Mouse (Mus musculus) testis, adult 2 months (tissue): ENCODE measurements at regions not wholly inside any gene's neighbourhood (a gene's known extent, or its start where the extent isn't known, plus 50 kb on each side); places are given as distances from the start of the nearest gene placed in this dataset.
A peak's percentile ranks its signal among the peaks of the same experiment; 100 is the strongest.
"Not testable (repeated sequence)": the region's sequence is repeated elsewhere in the genome, so short reads cannot be mapped to it uniquely, and the experiment has no call there.

ENCODE experiments used
- H3K27ac ChIP-seq: fragments of 200-500 bp; 2 replicates; pipeline ENCODE4 v1.5.1; 2012; ENCODE audit warnings: low read depth, low read length; ENCODE audit not compliant: control insufficient read depth, insufficient read depth
- H3K27me3 ChIP-seq: fragments of 200-500 bp; 2 replicates; pipeline ENCODE4 v1.6.1; 2012; ENCODE audit warnings: mild to moderate bottlenecking, low read length, moderate library complexity; ENCODE audit not compliant: control insufficient read depth, insufficient read depth
- H3K36me3 ChIP-seq: fragments of 200-500 bp; 2 replicates; pipeline ENCODE4 v1.6.1; 2012; ENCODE audit warnings: mild to moderate bottlenecking, low read length; ENCODE audit not compliant: control insufficient read depth, insufficient read depth
- H3K4me1 ChIP-seq: fragments of 200-500 bp; 2 replicates; pipeline ENCODE4 v1.6.1; 2012; ENCODE audit warnings: low read length; ENCODE audit not compliant: control insufficient read depth, insufficient read depth
- H3K4me3 ChIP-seq: fragments of 200-500 bp; 2 replicates; pipeline ENCODE4 v1.5.1; 2012; ENCODE audit warnings: low read depth, mild to moderate bottlenecking, low read length, moderate library complexity, mixed read lengths; ENCODE audit not compliant: control insufficient read depth
- CTCF ChIP-seq: fragments of 200-500 bp; IDR thresholded peaks from 2 replicates; pipeline ENCODE4 v1.5.1; 2012; ENCODE audit warnings: low read depth, mild to moderate bottlenecking, inconsistent platforms, low read length, moderate library complexity; ENCODE audit not compliant: control insufficient read depth, insufficient read depth, insufficient replicate concordance
- POLR2A ChIP-seq: fragments of 200-500 bp; IDR thresholded peaks from 2 replicates; pipeline ENCODE4 v1.6.1; 2012; ENCODE audit warnings: low read depth, mild to moderate bottlenecking, inconsistent platforms, low read length, moderate library complexity; ENCODE audit not compliant: control insufficient read depth

GRCm38 (mm10) chr19:8496561-8496960, 91.7 kb upstream of the Slc22a30 start:
- H3K27me3 ChIP-seq, H3K27ac ChIP-seq, H3K36me3 ChIP-seq, H3K4me1 ChIP-seq, H3K4me3 ChIP-seq: not testable (repeated sequence)

- not testable (repeated sequence) for H3K36me3 ChIP-seq, H3K27ac ChIP-seq, H3K4me3 ChIP-seq, H3K27me3 ChIP-seq, H3K4me1 ChIP-seq
Observed at GRCm38 (mm10) chr19:8497526-8497925, 92.6 kb upstream of the Slc22a30 start.

- not testable (repeated sequence) for H3K36me3 ChIP-seq, H3K27ac ChIP-seq, H3K4me1 ChIP-seq, H3K4me3 ChIP-seq, H3K27me3 ChIP-seq
Observed at GRCm38 (mm10) chr19:8517721-8518120, 73.3 kb upstream of the Slc22a8 start.

- Histone ChIP-seq H3K27ac (no peak overlapping the region), H3K4me3 (peak overlapping the region; percentile 19; the same call in 1 of the 2 replicates), H3K4me1 (no peaks in the 10 kb centered on the region), H3K27me3 (no peaks in the 10 kb centered on the region), H3K36me3 (no peaks in the 10 kb centered on the region)
- TF ChIP-seq CTCF (no peak), POLR2A (no peak)
Observed at GRCm38 (mm10) chr19:8518273-8518672, 72.8 kb upstream of the Slc22a8 start.

DNA sequence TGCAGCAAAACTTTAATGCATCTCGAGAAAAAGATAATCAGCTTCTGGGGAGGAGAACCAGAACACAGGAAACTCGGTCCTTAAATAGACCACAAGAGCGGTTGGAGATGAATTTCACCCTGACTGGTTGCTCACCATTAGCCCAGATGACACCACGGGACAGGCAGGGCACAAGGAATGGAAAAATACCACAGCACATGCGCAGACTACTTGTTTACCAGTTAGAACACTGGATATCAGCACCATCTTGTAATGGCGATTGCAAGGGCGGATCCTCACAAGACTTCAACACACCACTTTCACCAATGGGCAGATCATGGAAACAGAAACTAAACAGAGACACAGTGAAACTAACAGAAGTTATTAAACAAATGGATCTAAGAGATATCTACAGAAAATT, 72.1 kb upstream of the Slc22a8 start:
- H3K4me3 ChIP-seq, H3K27me3 ChIP-seq, H3K36me3 ChIP-seq, H3K4me1 ChIP-seq: not testable (repeated sequence)
- peak overlapping the region; percentile 65 for H3K27ac ChIP-seq

DNA sequence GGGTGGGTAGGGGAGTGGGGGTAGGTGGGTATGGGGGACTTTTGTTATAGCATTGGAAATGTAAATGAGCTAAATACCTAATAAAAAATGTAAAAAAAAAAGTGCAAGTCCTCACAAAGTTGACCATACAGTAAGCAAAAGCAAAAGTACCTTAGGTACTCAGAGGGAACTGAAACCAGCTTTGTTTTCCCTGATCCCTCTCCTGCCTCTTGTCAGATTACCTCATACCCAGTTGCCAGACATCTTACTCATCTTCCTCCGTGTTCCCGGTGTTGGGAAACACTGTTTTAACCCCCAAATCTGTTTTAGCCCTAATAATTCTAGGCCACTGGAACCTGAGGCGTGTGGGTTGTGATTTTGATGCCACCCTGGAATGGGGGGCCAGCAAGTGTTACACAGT, 56.5 kb upstream of the Slc22a8 start:
- H3K27ac ChIP-seq = no peak overlapping the region
- no peak for TF ChIP-seq POLR2A
- no peak for TF ChIP-seq CTCF
- no peak overlapping the region for H3K4me3 ChIP-seq

DNA sequence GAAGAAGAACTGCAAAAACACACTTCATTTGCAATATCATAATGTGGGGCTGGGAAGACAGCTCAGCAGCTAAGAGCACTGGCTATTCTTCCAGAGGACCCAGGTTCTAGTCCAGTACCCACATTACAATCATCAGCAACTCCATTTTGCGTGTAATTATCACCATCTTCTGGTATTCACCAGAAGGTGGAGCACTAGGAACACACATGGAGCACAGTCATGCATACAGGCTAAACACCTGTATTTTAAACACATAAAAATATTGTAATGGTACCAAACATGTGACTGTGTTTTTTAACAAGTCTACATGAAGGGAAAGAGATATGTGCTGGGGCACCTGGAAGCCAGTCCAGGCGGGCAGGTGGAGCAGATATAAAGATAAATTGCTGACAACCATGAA, 55.0 kb upstream of the Slc22a8 start:
- TF ChIP-seq POLR2A = no peak
- TF ChIP-seq CTCF = no peak
- Histone ChIP-seq H3K27me3 (no peaks in the 10 kb centered on the region), H3K4me3 (no peak overlapping the region), H3K36me3 (no peaks in the 10 kb centered on the region), H3K4me1 (no peaks in the 10 kb centered on the region), H3K27ac (no peak overlapping the region)

More for the DNA sequence above, 56.5 kb upstream of the Slc22a8 start:
- no peaks in the 10 kb centered on the region for H3K4me1 ChIP-seq
- no peaks in the 10 kb centered on the region for H3K27me3 ChIP-seq
- no peaks in the 10 kb centered on the region for H3K36me3 ChIP-seq
